Mouse (Mus musculus): ENCODE data around the gene Kl.

Gene Kl

GRCm38 (mm10) chr5:150952328-150952668 lies at the start of gene Kl:
Gene Kl, plus strand, starts transcription at chr5:150952607.
- no peak for DNase-seq (ENCODE audit: low spot score)

GRCm38 (mm10) chr5:150906053-150907040 lies 46.1 kb upstream of the Kl start:
- no peak for DNase-seq (ENCODE audit: low spot score)

GRCm38 (mm10) chr5:150912156-150912555 lies 40.3 kb upstream of the Kl start:
- no peak for DNase-seq (ENCODE audit: low spot score)

GRCm38 (mm10) chr5:150912656-150913055 lies 39.8 kb upstream of the Kl start:
- DNase-seq (ENCODE audit: low spot score): no peak

GRCm38 (mm10) chr5:150915080-150916055 lies 37.0 kb upstream of the Kl start:
- DNase-seq (ENCODE audit: low spot score): no peak

GRCm38 (mm10) chr5:150917131-150917858 lies 35.1 kb upstream of the Kl start:
- DNase-seq (ENCODE audit: low spot score): no peak

- no peak for DNase-seq (ENCODE audit: low spot score)
These were observed 33.8 kb upstream of the Kl start for GRCm38 (mm10) chr5:150918599-150918998.

- no peak for DNase-seq (ENCODE audit: low spot score)
These were observed 33.1 kb upstream of the Kl start for GRCm38 (mm10) chr5:150919269-150919668.

- DNase-seq (ENCODE audit: low spot score): no peak
These were observed 32.4 kb upstream of the Kl start for GRCm38 (mm10) chr5:150919961-150920360.

GRCm38 (mm10) chr5:150929406-150929805 lies 23.0 kb upstream of the Kl start:
- DNase-seq (ENCODE audit: low spot score): no peak

- no peak for DNase-seq (ENCODE audit: low spot score)
These were observed 19.8 kb upstream of the Kl start for GRCm38 (mm10) chr5:150932596-150932995.

- no peak for DNase-seq (ENCODE audit: low spot score)
These were observed 16.2 kb upstream of the Kl start for GRCm38 (mm10) chr5:150936213-150936612.

- no peak for DNase-seq (ENCODE audit: low spot score)
These were observed 15.6 kb upstream of the Kl start for GRCm38 (mm10) chr5:150936807-150937206.

GRCm38 (mm10) chr5:150937501-150937900 lies 14.9 kb upstream of the Kl start:
- DNase-seq (ENCODE audit: low spot score): no peak

GRCm38 (mm10) chr5:150945576-150945975 lies 6.8 kb upstream of the Kl start:
- no peak for DNase-seq (ENCODE audit: low spot score)

- DNase-seq (ENCODE audit: low spot score): no peak
These were observed 3.3 kb upstream of the Kl start for GRCm38 (mm10) chr5:150949131-150949530.

- no peak for DNase-seq (ENCODE audit: low spot score)
These were observed 1.1 kb upstream of the Kl start for GRCm38 (mm10) chr5:150951325-150951724.

- DNase-seq (ENCODE audit: low spot score): peak; percentile 17
These were observed 488 bp downstream of the Kl start for GRCm38 (mm10) chr5:150952669-150953521.

- no peak for DNase-seq (ENCODE audit: low spot score)
These were observed 2.4 kb downstream of the Kl start for GRCm38 (mm10) chr5:150954791-150955190.

- no peak for DNase-seq (ENCODE audit: low spot score)
These were observed 7.5 kb downstream of the Kl start for GRCm38 (mm10) chr5:150959861-150960260.

GRCm38 (mm10) chr5:150961615-150962014 lies 9.2 kb downstream of the Kl start:
- DNase-seq (ENCODE audit: low spot score): no peak

Data from ovary, postnatal 14 days (tissue).